Mouse (Mus musculus): Measurements from ENCODE around the gene Bbs9. TPM values are rescaled to one million over a fixed set of nuclear protein-coding genes. Genes with fewer than 3 reads are reported as not detected.

The Bbs9 gene
- total RNA-seq, 1 experiment from 2014 or later, result 14.3 TPM

GRCm38 (mm10) chr9:22532810-22533447 lies 57.4 kb downstream of the Bbs9 start:
- DNase-seq, result peak; percentile 36

DNA sequence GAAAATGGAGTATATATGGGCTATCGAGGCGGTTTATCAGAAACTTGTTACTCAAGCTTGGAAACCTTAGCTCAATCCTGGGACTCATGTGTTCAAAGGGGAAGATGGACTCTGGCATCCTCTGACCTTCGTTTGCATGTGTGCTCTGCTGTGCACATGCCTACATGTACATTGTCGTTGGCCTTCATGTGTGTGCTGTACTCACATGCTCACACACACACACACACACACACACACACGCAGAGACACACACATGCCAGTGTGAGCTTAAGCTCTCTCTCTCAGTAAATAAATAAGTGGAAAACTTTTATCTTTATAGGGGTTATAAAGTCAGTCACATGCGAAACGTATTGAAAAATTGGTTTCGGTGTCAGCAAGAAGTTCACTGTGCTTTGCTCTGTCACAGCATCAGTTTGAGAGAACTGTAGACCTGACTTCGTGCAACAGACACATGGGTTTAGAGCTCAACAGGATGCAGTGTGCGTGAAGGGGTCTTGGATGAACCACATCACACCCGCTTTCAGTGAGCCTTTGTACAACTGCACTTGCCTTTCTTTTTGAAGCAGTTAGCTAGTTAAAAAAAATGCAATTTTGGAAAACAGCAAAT lies 62.4 kb downstream of the Bbs9 start:
- DNase-seq, result no peak

- no peak for DNase-seq
These were observed 64.0 kb downstream of the Bbs9 start for GRCm38 (mm10) chr9:22539546-22539945.

GRCm38 (mm10) chr9:22541130-22541529 lies 65.6 kb downstream of the Bbs9 start:
- no peak for DNase-seq

DNA sequence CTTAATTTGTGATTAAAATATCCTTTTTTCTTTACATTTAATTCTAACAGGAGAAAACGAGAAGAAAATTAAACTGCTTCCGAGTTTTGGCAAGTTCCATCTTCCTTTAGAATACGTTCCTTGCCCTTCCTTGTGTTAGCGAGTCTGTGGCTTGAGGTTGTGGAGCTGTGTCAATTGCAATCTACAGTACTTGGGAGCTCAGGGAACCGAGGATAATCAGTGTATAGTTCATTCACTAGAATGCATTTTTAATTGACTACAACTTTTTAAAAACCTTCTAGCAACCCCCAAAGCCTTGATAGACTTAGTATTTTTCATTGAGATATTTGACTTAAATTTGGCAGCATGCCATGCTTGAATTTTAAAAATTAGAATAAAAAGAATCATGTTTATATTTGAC lies 68.0 kb downstream of the Bbs9 start:
- DNase-seq, result no peak

GRCm38 (mm10) chr9:22544349-22545341 lies 69.1 kb downstream of the Bbs9 start:
- DNase-seq, result no peak

DNA sequence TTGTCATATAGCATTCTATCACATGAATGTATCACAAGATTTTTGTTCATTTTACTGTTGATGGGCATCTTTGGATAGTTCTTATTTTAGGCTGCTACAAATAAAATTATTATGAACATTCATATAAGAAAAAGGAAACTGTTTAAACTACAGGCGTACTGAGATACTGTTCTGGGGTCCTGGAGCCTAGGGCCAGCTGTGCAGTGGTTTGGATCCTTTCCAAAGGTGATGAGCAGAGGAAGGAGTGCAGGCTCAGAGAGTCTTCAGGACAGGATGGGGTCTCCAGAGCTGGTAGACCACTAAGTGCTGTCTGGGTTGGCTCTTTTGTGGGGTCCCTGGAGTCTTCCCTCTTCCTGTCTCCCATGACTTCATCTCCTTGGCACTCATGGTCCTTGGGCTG lies 75.8 kb downstream of the Bbs9 start:
- DNase-seq, result no peak

GRCm38 (mm10) chr9:22556076-22556475 lies 80.6 kb downstream of the Bbs9 start:
- DNase-seq, result no peak

DNA sequence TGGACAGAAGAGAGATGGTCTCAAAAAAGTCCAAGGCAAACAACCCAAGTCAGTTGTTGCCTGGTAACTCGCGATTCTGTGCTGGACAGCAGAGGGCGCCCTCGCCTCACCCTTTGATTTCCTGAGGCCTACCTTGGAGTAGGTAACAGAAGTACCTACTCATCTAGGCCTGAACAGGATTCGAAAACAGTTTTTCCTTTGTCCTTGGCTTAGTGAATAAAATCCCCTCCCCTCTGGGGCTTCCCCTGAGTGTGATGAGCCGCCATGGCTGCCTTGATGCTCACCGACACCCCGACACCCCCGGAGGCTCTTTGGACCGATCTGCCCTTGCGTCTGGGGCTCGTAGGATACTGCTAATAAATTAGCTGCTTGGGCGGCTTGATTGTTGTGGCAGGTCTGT lies 82.0 kb downstream of the Bbs9 start:
- peak; percentile 82 for DNase-seq

DNA sequence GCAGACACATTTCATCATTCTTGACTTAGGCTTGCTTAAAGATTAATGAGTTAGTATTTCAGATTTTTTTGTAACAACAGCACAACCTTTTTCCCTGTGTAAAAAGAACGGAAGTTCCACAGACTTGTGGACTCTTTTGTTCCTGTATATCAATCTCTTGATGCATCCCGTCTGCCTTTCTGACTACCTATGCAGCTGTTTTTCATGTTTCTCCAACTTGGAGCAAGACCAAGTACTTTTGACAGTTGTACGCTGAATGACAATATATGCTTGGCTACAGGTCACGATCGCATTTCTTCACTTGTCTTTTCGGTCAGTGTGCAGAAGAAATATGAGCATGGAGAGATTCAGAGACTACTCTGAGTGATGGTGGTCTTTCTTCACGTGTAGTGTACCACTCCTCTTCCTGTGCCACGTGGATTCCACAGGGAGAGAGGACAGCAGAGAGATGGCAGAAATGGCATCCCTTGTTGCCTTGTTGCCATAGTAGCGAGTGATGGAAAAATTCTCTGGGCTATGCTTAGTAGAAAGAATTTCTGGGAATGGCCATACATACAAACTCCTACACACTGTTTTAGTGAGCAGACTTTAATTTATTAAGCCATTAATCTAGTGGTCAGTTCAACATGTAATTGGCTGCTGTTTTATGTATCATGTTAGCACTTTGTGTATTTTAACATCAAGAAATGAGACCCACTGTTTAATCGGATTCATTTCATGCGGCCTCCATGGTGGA lies 88.3 kb downstream of the Bbs9 start:
- no peak for DNase-seq

GRCm38 (mm10) chr9:22567726-22568125 lies 92.2 kb downstream of the Bbs9 start:
- no peak for DNase-seq

DNA sequence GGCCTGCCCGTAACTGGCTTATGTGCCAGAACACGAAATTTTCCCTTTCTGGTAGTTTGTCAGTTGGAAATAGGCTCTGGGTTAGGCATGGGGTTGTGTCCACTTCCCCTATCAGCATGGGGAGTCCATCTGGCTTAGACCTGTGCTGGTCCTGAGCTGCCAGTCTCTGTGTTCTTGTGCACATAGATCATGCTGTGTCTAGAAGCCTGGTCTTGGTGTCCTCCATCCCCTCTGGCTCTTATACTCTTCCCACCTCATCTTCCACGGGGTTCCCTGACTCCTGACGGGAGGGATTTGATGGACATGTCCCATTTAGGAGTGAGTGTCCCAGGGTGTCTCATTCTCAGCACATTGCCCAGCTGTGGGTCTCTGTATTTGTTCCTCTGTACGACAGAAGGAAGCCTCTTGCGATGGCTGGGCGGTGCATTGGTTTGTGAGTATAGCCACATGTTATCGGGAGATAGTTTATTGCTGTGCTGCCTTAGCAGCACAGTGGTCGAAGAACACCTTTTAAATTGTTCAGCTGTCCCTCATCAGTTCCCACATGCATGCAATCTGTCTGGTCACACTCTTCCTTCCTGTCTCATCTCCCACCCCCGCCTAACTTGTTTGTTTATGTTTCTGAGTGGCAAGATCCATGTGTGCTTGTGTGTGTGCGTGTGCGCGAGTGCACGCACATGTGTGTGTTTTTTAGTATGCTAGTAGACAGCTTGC lies 101.1 kb downstream of the Bbs9 start:
- DNase-seq, result no peak

DNA sequence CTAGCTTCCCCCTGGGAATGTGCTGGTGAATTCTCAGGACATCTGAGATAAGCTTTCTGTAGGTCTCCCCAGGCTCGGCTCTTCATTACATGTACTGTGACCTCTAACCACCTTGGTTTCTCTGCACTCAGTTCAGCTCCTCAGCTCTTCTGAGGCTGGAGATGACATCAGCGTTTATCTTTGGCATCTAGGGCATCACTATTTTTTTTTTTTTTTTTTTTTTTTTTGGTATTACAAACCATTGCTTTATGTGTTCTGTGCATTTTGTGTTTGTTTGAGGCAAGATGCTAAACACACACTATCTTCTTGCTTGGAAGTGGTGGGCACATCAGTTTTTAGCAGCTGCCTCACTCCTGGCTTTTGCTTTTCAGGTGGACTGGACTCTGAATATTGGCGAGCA lies 102.8 kb downstream of the Bbs9 start:
- DNase-seq, result no peak

GRCm38 (mm10) chr9:22584221-22584620 lies 108.7 kb downstream of the Bbs9 start:
- DNase-seq, result no peak

DNA sequence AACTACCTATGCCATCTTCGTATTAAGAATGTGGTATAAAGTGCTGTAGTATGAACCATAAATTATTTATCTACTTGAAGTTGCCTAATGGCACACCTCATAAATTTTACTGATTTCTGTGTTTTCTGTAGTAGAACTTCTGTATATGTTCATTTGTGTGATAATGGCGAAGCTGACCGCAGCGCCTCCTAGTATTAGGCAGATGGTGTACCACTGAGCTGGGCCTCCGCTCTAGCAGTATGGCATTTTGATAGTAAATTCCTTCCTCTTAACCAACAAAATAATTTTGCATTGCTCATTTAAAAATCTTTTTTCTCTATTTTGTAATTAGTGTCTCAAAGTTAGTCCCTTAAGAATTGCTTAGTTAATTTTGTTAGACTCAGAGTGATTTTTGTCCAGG lies 117.5 kb downstream of the Bbs9 start:
- DNase-seq, result no peak

DNA sequence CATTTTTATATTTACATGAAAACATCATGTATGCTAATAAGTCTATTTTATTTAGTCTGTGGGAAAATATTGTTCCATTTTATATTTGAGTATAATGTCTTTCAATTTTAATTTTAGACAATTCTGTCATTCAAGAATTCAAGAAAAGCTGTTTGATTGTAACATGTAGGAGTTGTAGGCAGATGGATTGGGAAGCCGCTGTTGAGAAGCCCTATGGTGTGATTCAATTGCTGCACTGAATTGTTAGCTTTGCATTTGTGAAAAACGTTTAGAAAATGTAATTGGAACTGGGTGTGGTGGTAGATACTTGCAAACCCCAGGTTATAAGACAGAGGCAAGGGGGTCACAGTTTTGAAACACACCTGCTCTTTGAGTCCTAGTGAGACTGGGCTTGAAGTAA lies 121.1 kb downstream of the Bbs9 start:
- no peak for DNase-seq

DNA sequence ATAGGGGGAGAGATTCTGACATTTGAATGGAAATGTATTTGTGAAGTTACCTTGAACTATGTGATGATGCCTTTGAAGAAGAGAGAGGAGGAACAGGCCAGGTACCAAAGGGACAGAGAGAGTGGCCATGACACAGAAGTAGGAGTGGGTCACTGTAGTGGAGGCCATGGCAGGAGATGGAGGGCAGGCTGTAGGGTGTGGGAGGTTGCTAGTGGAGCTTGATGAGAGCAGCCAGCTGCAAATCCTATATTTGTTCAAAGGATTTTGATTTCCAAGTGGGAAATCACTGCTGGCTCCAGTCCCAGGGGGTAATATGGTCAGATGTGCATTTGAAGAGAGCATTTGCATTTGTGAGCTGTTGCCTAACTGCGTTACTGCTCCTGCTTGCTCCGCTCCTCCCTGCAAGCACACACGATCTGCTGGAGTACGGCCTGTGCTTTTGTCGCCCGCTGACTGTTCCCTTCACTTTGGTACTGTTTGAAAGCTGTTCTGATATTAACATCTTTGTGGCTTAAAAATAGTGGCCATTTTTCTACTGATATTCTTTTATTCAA lies 137.8 kb downstream of the Bbs9 start:
- DNase-seq, result no peak

DNA sequence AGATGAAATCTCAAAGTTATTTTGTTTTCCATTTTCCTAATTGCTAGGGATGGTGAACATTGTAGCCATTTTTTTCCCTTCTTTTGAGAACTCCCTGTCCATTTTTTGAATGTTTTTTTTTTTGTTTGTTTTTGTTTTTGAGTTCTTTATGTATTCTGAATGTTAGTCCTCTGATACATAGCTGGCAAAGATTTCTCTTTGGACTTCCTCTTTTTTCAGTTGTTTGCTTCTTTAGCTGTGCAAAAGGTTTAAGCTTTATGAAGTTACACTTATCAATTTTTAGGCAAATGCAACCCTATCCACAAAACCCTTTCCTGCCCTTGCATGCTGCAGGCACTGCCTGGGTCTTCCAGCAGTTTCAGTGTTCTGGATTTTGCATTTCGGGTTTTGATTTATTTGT lies 143.7 kb downstream of the Bbs9 start:
- DNase-seq, result no peak

DNA sequence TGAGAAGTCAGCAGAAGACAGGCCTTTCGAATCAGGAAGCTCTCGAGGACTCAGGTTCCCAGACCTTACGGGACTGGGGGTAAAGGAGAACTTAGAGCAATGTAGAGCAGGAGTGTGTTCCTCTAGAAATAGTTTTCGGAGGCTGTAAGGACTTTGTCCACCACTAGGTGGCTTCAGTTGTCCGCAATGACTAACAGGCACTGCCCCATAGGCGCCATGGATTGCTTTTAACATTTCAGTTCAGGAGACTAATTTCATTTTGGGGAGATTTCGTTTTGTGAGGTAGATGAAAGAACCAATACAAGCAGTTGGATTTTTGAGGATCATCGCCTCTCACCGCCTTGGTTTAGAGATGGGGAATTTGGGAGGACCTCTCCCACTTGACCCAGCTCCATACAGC lies 149.5 kb downstream of the Bbs9 start:
- DNase-seq, result peak; percentile 59

- DNase-seq, result no peak
These were observed 150.5 kb downstream of the Bbs9 start for GRCm38 (mm10) chr9:22626014-22626413.

DNA sequence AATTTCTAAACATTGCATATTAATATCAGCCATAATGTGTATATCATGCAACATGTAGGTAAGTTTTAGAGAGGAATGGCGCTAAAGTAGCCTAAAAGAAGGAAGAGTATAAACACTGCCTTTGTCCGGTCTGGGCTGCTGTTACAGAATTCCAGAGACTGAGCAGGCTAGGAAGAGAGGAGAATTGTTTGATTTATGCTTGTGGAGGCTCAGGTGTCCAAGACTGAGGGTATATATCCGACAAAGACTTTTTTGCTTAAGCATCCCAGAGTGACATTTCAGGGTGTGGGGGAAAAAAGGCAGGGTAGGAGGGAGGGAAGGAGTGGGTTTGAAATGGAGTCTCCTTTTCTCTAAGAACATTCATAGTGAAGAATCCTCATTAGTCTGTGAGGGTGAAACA lies 152.4 kb downstream of the Bbs9 start:
- no peak for DNase-seq
